Mouse (Mus musculus) embryonic facial prominence, embryonic 12.5 days (tissue): ENCODE measurements around the gene Dbil5. TPM values are rescaled to one million over a fixed set of nuclear protein-coding genes. Genes with fewer than 3 reads are reported as not detected.

ENCODE experiments used
- ATAC-seq: fragments of 200-750 bp; cut with Nextera tagmentation; 2 replicates; pipeline ENCODE4 v1.8.0; 2017; ENCODE audit not compliant: insufficient number of reproducible peaks, insufficient read depth, low FRiP score, low TSS enrichment
- H3K27ac ChIP-seq: fragments of 300-500 bp; sonication (generic); 2 replicates; pipeline ENCODE4 v1.5.1; 2016; ENCODE audit warnings: mild to moderate bottlenecking
- H3K27me3 ChIP-seq: fragments of 300-500 bp; sonication (generic); 2 replicates; pipeline ENCODE4 v1.6.1; 2016; ENCODE audit warnings: mild to moderate bottlenecking, moderate library complexity
- H3K36me3 ChIP-seq: fragments of 300-500 bp; sonication (generic); 2 replicates; pipeline ENCODE4 v1.6.1; 2016; ENCODE audit warnings: mild to moderate bottlenecking
- H3K4me1 ChIP-seq: fragments of 300-500 bp; sonication (generic); 2 replicates; pipeline ENCODE4 v1.6.1; 2016
- H3K4me2 ChIP-seq: fragments of 300-500 bp; sonication (generic); replicated peaks from 2 replicates; pipeline ENCODE4 v1.6.1; 2016; ENCODE audit warnings: mild to moderate bottlenecking, moderate library complexity
- H3K4me3 ChIP-seq: fragments of 300-500 bp; sonication (generic); 2 replicates; pipeline ENCODE4 v1.5.1; 2016; ENCODE audit warnings: mild to moderate bottlenecking
- H3K9ac ChIP-seq: fragments of 300-500 bp; sonication (generic); 2 replicates; pipeline ENCODE4 v1.6.1; 2016; ENCODE audit warnings: mild to moderate bottlenecking, moderate library complexity
- H3K9me3 ChIP-seq: fragments of 300-500 bp; sonication (generic); 2 replicates; pipeline ENCODE4 v1.6.1; 2016; ENCODE audit warnings: mild to moderate bottlenecking, moderate library complexity
- WGBS: fragments of 180-500 bp; shearing (Covaris S2); methylation state at CpG from one replicate; pipeline ENCODE4 v1.1.7; 2016; 5-methylcytosine and 5-hydroxymethylcytosine counted together
- polyA plus RNA-seq: library from polyadenylated mRNA; unstranded; fragments of >200 nt; fragmentation: Nextera tagmentation; extraction: Ambion mirVana; gene quantifications from 2 replicates; pipeline ENCODE4 v1.2.1, GENCODE M21; 2016

Gene Dbil5
- polyA plus RNA-seq, 1 experiment from 2014 or later = 0.72 TPM

GRCm38 (mm10) chr11:76239750-76240149 lies 22.3 kb downstream of the Dbil5 start:
- Histone ChIP-seq H3K36me3 (peaks cover 33% of the 10 kb centered on the region), H3K4me2 (no peak overlapping the region)
- ATAC-seq = no peak

GRCm38 (mm10) chr11:76242901-76243810 lies 25.7 kb downstream of the Dbil5 start, which contains the start of the genes Mrm3 and Glod4:
Gene Mrm3 (plus strand): TSS chr11:76243715.
Gene Glod4 (minus strand): TSS chr11:76243725.
- WGBS = under 1% methylated on average over 61 of the region's 61 CpGs
- H3K27ac ChIP-seq = peak within 1 kb of the TSS; percentile 81

More at GRCm38 (mm10) chr11:76239750-76240149, 22.3 kb downstream of the Dbil5 start:
- Histone ChIP-seq H3K27ac (no peak overlapping the region), H3K27me3 (no peaks in the 10 kb centered on the region), H3K4me3 (no peak overlapping the region), H3K9ac (no peak overlapping the region), H3K4me1 (peaks cover 9% of the 10 kb centered on the region), H3K9me3 (no peaks in the 10 kb centered on the region)
- WGBS = 96% methylated on average over 2 of the region's 2 CpGs

GRCm38 (mm10) chr11:76243811-76244546 lies 26.6 kb downstream of the Dbil5 start:
- peak overlapping the region; percentile 81; the same call in 1 of the 2 replicates for H3K27ac ChIP-seq
- peaks cover 9% of the 10 kb centered on the region for H3K4me1 ChIP-seq
- H3K4me3 ChIP-seq = peak overlapping the region; percentile 82
- H3K4me2 ChIP-seq = peak overlapping the region; percentile 64
- 2% methylated on average over 34 of the region's 34 CpGs for WGBS
- no peaks in the 10 kb centered on the region for H3K27me3 ChIP-seq
- no peak; the same call in none of the 2 replicates for ATAC-seq
- H3K36me3 ChIP-seq = peaks cover 24% of the 10 kb centered on the region
- H3K9ac ChIP-seq = peak overlapping the region; percentile 85
- no peaks in the 10 kb centered on the region for H3K9me3 ChIP-seq

More at GRCm38 (mm10) chr11:76242901-76243810, 25.7 kb downstream of the Dbil5 start, which contains the start of the genes Mrm3 and Glod4:
- H3K4me2 ChIP-seq = peak within 1 kb of the TSS; percentile 64
- no peaks in the 10 kb centered on the region for H3K27me3 ChIP-seq
- peak within 1 kb of the TSS; percentile 82 for H3K4me3 ChIP-seq
- ATAC-seq = peak; percentile 82
- H3K36me3 ChIP-seq = peaks cover 18% of the 10 kb centered on the region
- peaks cover 9% of the 10 kb centered on the region for H3K4me1 ChIP-seq
- H3K9me3 ChIP-seq = no peaks in the 10 kb centered on the region
- H3K9ac ChIP-seq = peak within 1 kb of the TSS; percentile 85

- H3K27ac ChIP-seq = no peak overlapping the region
- H3K4me1 ChIP-seq = peaks cover 9% of the 10 kb centered on the region
- no peak overlapping the region for H3K4me2 ChIP-seq
- ATAC-seq = no peak
- H3K9me3 ChIP-seq = no peaks in the 10 kb centered on the region
- peaks cover 30% of the 10 kb centered on the region for H3K36me3 ChIP-seq
- H3K4me3 ChIP-seq = no peak overlapping the region
- H3K27me3 ChIP-seq = no peaks in the 10 kb centered on the region
- no peak overlapping the region for H3K9ac ChIP-seq
These were observed 29.0 kb downstream of the Dbil5 start for GRCm38 (mm10) chr11:76246439-76246838.

- no peak for ATAC-seq
- Histone ChIP-seq H3K4me2 (no peak overlapping the region), H3K27me3 (no peaks in the 10 kb centered on the region), H3K27ac (no peak overlapping the region), H3K9me3 (no peaks in the 10 kb centered on the region), H3K9ac (no peak overlapping the region), H3K36me3 (peaks cover 30% of the 10 kb centered on the region), H3K4me3 (no peak overlapping the region), H3K4me1 (peaks cover 7% of the 10 kb centered on the region)
- 48% methylated on average over 2 of the region's 2 CpGs for WGBS
These were observed 29.8 kb downstream of the Dbil5 start for GRCm38 (mm10) chr11:76247239-76247638.

GRCm38 (mm10) chr11:76252036-76252435 lies 34.6 kb downstream of the Dbil5 start:
- no peaks in the 10 kb centered on the region for H3K27me3 ChIP-seq
- peaks cover 30% of the 10 kb centered on the region for H3K36me3 ChIP-seq
- ATAC-seq = no peak
- no peak overlapping the region for H3K4me3 ChIP-seq
- H3K4me1 ChIP-seq = peaks cover 27% of the 10 kb centered on the region
- no peak overlapping the region for H3K9ac ChIP-seq
- H3K9me3 ChIP-seq = no peaks in the 10 kb centered on the region
- WGBS = 58% methylated on average over 3 of the region's 3 CpGs
- no peak overlapping the region for H3K27ac ChIP-seq
- H3K4me2 ChIP-seq = no peak overlapping the region

GRCm38 (mm10) chr11:76253145-76253917 lies 35.9 kb downstream of the Dbil5 start:
- H3K27me3 ChIP-seq = no peaks in the 10 kb centered on the region
- H3K36me3 ChIP-seq = peaks cover 37% of the 10 kb centered on the region
- H3K4me1 ChIP-seq = peaks cover 29% of the 10 kb centered on the region
- no peak overlapping the region for H3K4me2 ChIP-seq
- H3K4me3 ChIP-seq = no peak overlapping the region
- H3K9me3 ChIP-seq = no peaks in the 10 kb centered on the region
- 0 out of 2 replicates have a peak, but pooled peaks have one; percentile 65 for ATAC-seq
- peak overlapping the region; percentile 55; the same call in 1 of the 2 replicates for H3K27ac ChIP-seq
- WGBS = 44% methylated on average over 5 of the region's 5 CpGs
- no peak overlapping the region for H3K9ac ChIP-seq

GRCm38 (mm10) chr11:76253918-76254264 lies 36.5 kb downstream of the Dbil5 start:
- H3K27ac ChIP-seq = 0 out of 2 replicates have a peak overlapping the region, but pooled peaks have one; percentile 55
- H3K36me3 ChIP-seq = peaks cover 37% of the 10 kb centered on the region
- no peak for ATAC-seq
- H3K27me3 ChIP-seq = no peaks in the 10 kb centered on the region
- peaks cover 29% of the 10 kb centered on the region for H3K4me1 ChIP-seq
- no peak overlapping the region for H3K4me3 ChIP-seq
- 81% methylated on average over 4 of the region's 4 CpGs for WGBS
- no peak overlapping the region for H3K4me2 ChIP-seq
- H3K9me3 ChIP-seq = no peaks in the 10 kb centered on the region
- no peak overlapping the region for H3K9ac ChIP-seq

- Histone ChIP-seq H3K36me3 (peaks cover 30% of the 10 kb centered on the region), H3K9ac (no peak overlapping the region), H3K9me3 (no peaks in the 10 kb centered on the region), H3K4me1 (peaks cover 31% of the 10 kb centered on the region), H3K27ac (peak overlapping the region; percentile 31; the same call in 1 of the 2 replicates), H3K4me2 (no peak overlapping the region), H3K4me3 (no peak overlapping the region), H3K27me3 (no peaks in the 10 kb centered on the region)
- 0 out of 2 replicates have a peak, but pooled peaks have one; percentile 2 for ATAC-seq
- WGBS = 57% methylated on average over 4 of the region's 4 CpGs
These were observed 38.1 kb downstream of the Dbil5 start for GRCm38 (mm10) chr11:76255431-76256001.

- H3K4me1 ChIP-seq = peaks cover 35% of the 10 kb centered on the region
- no peak overlapping the region for H3K9ac ChIP-seq
- WGBS = 13% methylated on average over 5 of the region's 5 CpGs
- H3K27ac ChIP-seq = peak overlapping the region; percentile 24
- no peak overlapping the region for H3K4me3 ChIP-seq
- H3K36me3 ChIP-seq = peaks cover 30% of the 10 kb centered on the region
- no peaks in the 10 kb centered on the region for H3K9me3 ChIP-seq
- ATAC-seq = 0 out of 2 replicates have a peak, but pooled peaks have one; percentile 13
- no peaks in the 10 kb centered on the region for H3K27me3 ChIP-seq
- H3K4me2 ChIP-seq = no peak overlapping the region
These were observed 38.7 kb downstream of the Dbil5 start for GRCm38 (mm10) chr11:76256129-76256528.

GRCm38 (mm10) chr11:76257386-76257785 lies 40.0 kb downstream of the Dbil5 start:
- Histone ChIP-seq H3K4me1 (peaks cover 35% of the 10 kb centered on the region), H3K36me3 (peaks cover 30% of the 10 kb centered on the region), H3K4me2 (no peak overlapping the region), H3K4me3 (no peak overlapping the region), H3K9me3 (no peaks in the 10 kb centered on the region), H3K27me3 (no peaks in the 10 kb centered on the region), H3K27ac (no peak overlapping the region), H3K9ac (no peak overlapping the region)
- WGBS = 79% methylated on average over 4 of the region's 4 CpGs
- no peak for ATAC-seq
